Mouse (Mus musculus) megakaryocyte, embryonic 14.5 days (primary cell): ENCODE data around the gene Ptpn3.

ENCODE experiments used
- FLI1 ChIP-seq: IDR thresholded peaks from 2 replicates; pipeline ENCODE4 v1.6.1; 2012; ENCODE audit warnings: low read length, inconsistent platforms, mixed read lengths
- GATA1 ChIP-seq: IDR thresholded peaks from 3 replicates; pipeline ENCODE4 v1.6.1; 2012; ENCODE audit warnings: mixed read lengths, low read length, inconsistent platforms, borderline replicate concordance

- TF ChIP-seq FLI1 (no peak), GATA1 (no peak)
Measured at GRCm38 (mm10) chr4:57350541-57350940, 48.9 kb upstream of the Ptpn3 start.
